Comparison of ENCODE assay signal across 8 mouse cellular contexts in genomic region chr5:43948748-43949275, GRCm38 (mm10). TPM values are rescaled to one million over a fixed set of nuclear protein-coding genes. Genes with fewer than 3 reads are reported as not detected.
DNase-seq lines count a peak whose midpoint lies in the region; ATAC-seq and TF ChIP-seq lines count a peak whose summit lies in the region.

No protein-coding gene starts in this region.

- H3K9me3 ChIP-seq in heart, embryonic 11.5 days (replicated peaks; ENCODE audit: control insufficient read depth, low read length), result no peaks in the 10 kb centered on the region
- no peaks in the 10 kb centered on the region for H3K9me3 ChIP-seq in lung, postnatal 0 days (ENCODE audit: low read length)

- no peak for TF ChIP-seq CTCF in left cerebral cortex, adult 2 months (IDR thresholded peaks at IDR 0.05)
- no peak for TF ChIP-seq CTCF in lung, postnatal 0 days (IDR thresholded peaks at IDR 0.05)

- ATAC-seq in heart, embryonic 11.5 days (replicated peaks; ENCODE audit: insufficient number of reproducible peaks, low FRiP score, low TSS enrichment), result peak; percentile 35; the same call in 1 of the 2 replicates
- ATAC-seq in lung, postnatal 0 days, result peak; percentile 55

- no peak overlapping the region for H3K27ac ChIP-seq in left cerebral cortex, adult 2 months
- H3K27ac ChIP-seq in heart, embryonic 11.5 days (ENCODE audit: low read depth, low read length), result peak overlapping the region; percentile 7; the same call in 1 of the 2 replicates
- H3K27ac ChIP-seq in lung, postnatal 0 days (ENCODE audit: low read length), result peak overlapping the region; percentile 84

- peaks cover 8% of the 10 kb centered on the region for H3K4me1 ChIP-seq in heart, embryonic 11.5 days (ENCODE audit: control insufficient read depth, insufficient read depth, low read length)
- H3K4me1 ChIP-seq in lung, postnatal 0 days (ENCODE audit: insufficient read depth, low read depth, low read length), result peaks cover 5% of the 10 kb centered on the region; the same call in 1 of the 2 replicates

- peak overlapping the region; percentile 63 for H3K9ac ChIP-seq in heart, embryonic 11.5 days (ENCODE audit: low read depth, low read length)
- H3K9ac ChIP-seq in lung, postnatal 0 days (replicated peaks; ENCODE audit: low read depth), result peak overlapping the region; percentile 23; the same call in 1 of the 2 replicates

- H3K4me2 ChIP-seq in heart, embryonic 11.5 days, result peak overlapping the region; percentile 89
- H3K4me2 ChIP-seq in lung, postnatal 0 days (replicated peaks; ENCODE audit: low read depth, low read length), result peak overlapping the region; percentile 50

- no peak overlapping the region for H3K4me3 ChIP-seq in left cerebral cortex, adult 2 months
- peak overlapping the region; percentile 48 for H3K4me3 ChIP-seq in heart, embryonic 11.5 days (ENCODE audit: low read depth, low read length)
- H3K4me3 ChIP-seq in lung, postnatal 0 days (ENCODE audit: low read depth, low read length), result peak overlapping the region; percentile 25

- H3K27me3 ChIP-seq in heart, embryonic 11.5 days (ENCODE audit: control insufficient read depth, insufficient read depth, low read length), result no peaks in the 10 kb centered on the region
- no peaks in the 10 kb centered on the region for H3K27me3 ChIP-seq in lung, postnatal 0 days (replicated peaks; ENCODE audit: insufficient read depth, low read length)

- intact Hi-C loops in left cerebral cortex, adult 2 months (cut with DNase I), result no loop called here
- intact Hi-C loops in left cerebral cortex, postnatal 36 days (cut with DNase I), result no loop called here

- TF ChIP-seq EP300 in lung, postnatal 0 days (IDR thresholded peaks at IDR 0.05), result peak; percentile 65

- WGBS in heart, embryonic 11.5 days (ENCODE audit: insufficient replicate concordance), result 3% methylated on average over 8 of the region's 8 CpGs
- 2% methylated on average over 8 of the region's 8 CpGs for WGBS in lung, postnatal 0 days

- H3K36me3 ChIP-seq in heart, embryonic 11.5 days (ENCODE audit: control insufficient read depth, insufficient read depth, low read length), result no peaks in the 10 kb centered on the region
- no peaks in the 10 kb centered on the region for H3K36me3 ChIP-seq in lung, postnatal 0 days (ENCODE audit: insufficient read depth, low read length)

- DNase-seq in left cerebral cortex, adult 2 months (ENCODE audit: extremely low spot score in 1 of 2, low spot score in 2 of 2), result peak; percentile 8 to 12
- DNase-seq in left cerebral cortex, postnatal 36 days (ENCODE audit: low spot score in 2 of 2), result no peak
- DNase-seq in embryo, embryonic 10 days (ENCODE audit: low spot score), result peak; percentile 35
- DNase-seq in kidney, adult 9 months, result peak; percentile 24
- DNase-seq in lung, postnatal 0 days (ENCODE audit: low spot score), result peak; percentile 82
- peak; percentile 11 for DNase-seq in skeletal muscle tissue, adult 2 months (ENCODE audit: low read depth, low spot score)
- no peak for DNase-seq in frontal cortex, postnatal 10 days (ENCODE audit: low spot score in 2 of 2)

RNA-seq across cellular contexts. Expression of gene Fgfbp1, which starts 32.8 kb away (rescaled TPM):
- total RNA-seq in left cerebral cortex, adult 2 months (2021), result 1 to 10 TPM; 2.4 to 4.8 TPM
- total RNA-seq in left cerebral cortex, postnatal 36 days (2021), result 1 to 10 TPM; 2.2 to 3.8 TPM
- polyA plus RNA-seq in heart, embryonic 11.5 days (2014; fragmentation: Nextera tagmentation; extraction: Ambion mirVana), result not detected in 2 replicates
- 67.6 and 90.5 TPM in 2 replicates for polyA plus RNA-seq in lung, postnatal 0 days (2015; fragmentation: Nextera tagmentation; extraction: Ambion mirVana)

RNA-seq across cellular contexts. Expression of gene Gm7879, which starts 35.9 kb away (rescaled TPM):
- total RNA-seq in left cerebral cortex, adult 2 months (2021), result 10 to 100 TPM in 1 of 2 experiments, 1 to 10 TPM in 1; 9.8 to 11.0 TPM
- total RNA-seq in left cerebral cortex, postnatal 36 days (2021), result 10 to 100 TPM; 11.4 to 13.5 TPM
- not detected in 2 replicates for polyA plus RNA-seq in heart, embryonic 11.5 days (2014; fragmentation: Nextera tagmentation; extraction: Ambion mirVana)
- not detected in 2 replicates for polyA plus RNA-seq in lung, postnatal 0 days (2015; fragmentation: Nextera tagmentation; extraction: Ambion mirVana)

Comparison
In these comparisons a context has a peak if more than half of its experiments do, and no peak if none do; other contexts are left out.
1. DNase-seq: peak in left cerebral cortex, adult 2 months (2 of 2), embryo, embryonic 10 days (single experiment), kidney, adult 9 months (single experiment), lung, postnatal 0 days (single experiment) and skeletal muscle tissue, adult 2 months (single experiment); none in left cerebral cortex, postnatal 36 days (0 of 2) and frontal cortex, postnatal 10 days (0 of 2).